In genomic region chr3:79039666-79040450, GRCm38 (mm10) we compare ENCODE assay signal across 11 mouse cellular contexts.
DNase-seq lines count a peak whose midpoint lies in the region; ATAC-seq and TF ChIP-seq lines count a peak whose summit lies in the region.
"Had no signal": no experiment of that assay in that cellular context is flagged by ENCODE, and none has a peak within 500 bp of the region (broad histone marks: within the 10 kb centered on the region; RNA-seq: fewer than 3 reads in every experiment).

No protein-coding gene starts in this region.

- WGBS in heart, embryonic 12.5 days: 60% methylated on average over 2 of the region's 2 CpGs
- 28% methylated on average over 2 of the region's 2 CpGs for WGBS in lung, postnatal 0 days

- H3K9me3 ChIP-seq in heart, embryonic 12.5 days (replicated peaks): peaks cover 5% of the 10 kb centered on the region; the same call in 1 of the 2 replicates
- peaks cover 21% of the 10 kb centered on the region for H3K9me3 ChIP-seq in ES-Bruce4 (replicated peaks; ENCODE audit: control insufficient read depth, insufficient read depth, low read length, poor library complexity, severe bottlenecking)
- no peaks in the 10 kb centered on the region for H3K9me3 ChIP-seq in lung, postnatal 0 days (ENCODE audit: low read length)
- H3K9me3 ChIP-seq: embryonic facial prominence, embryonic 13.5 days had no signal

- no peak overlapping the region for H3K9ac ChIP-seq in heart, embryonic 12.5 days
- no peak overlapping the region for H3K9ac ChIP-seq in ES-Bruce4 (ENCODE audit: low read depth, poor library complexity, severe bottlenecking)
- H3K9ac ChIP-seq in lung, postnatal 0 days (replicated peaks; ENCODE audit: low read depth): no peak overlapping the region
- H3K9ac ChIP-seq: embryonic facial prominence, embryonic 13.5 days had no signal

- no peak overlapping the region for H3K27ac ChIP-seq in heart, embryonic 12.5 days (ENCODE audit: poor library complexity, severe bottlenecking)
- no peak overlapping the region for H3K27ac ChIP-seq in ES-Bruce4 (ENCODE audit: insufficient read depth, low read length)
- no peak overlapping the region for H3K27ac ChIP-seq in lung, postnatal 0 days (ENCODE audit: low read length)
- H3K27ac ChIP-seq: embryonic facial prominence, embryonic 13.5 days had no signal

- H3K36me3 ChIP-seq in heart, embryonic 12.5 days: no peaks in the 10 kb centered on the region
- no peaks in the 10 kb centered on the region; the same call in 1 of the 2 replicates for H3K36me3 ChIP-seq in ES-Bruce4 (ENCODE audit: control insufficient read depth, insufficient read depth, low read length, poor library complexity, severe bottlenecking)
- H3K36me3 ChIP-seq in lung, postnatal 0 days (ENCODE audit: insufficient read depth, low read length): no peaks in the 10 kb centered on the region
- H3K36me3 ChIP-seq: embryonic facial prominence, embryonic 13.5 days had no signal

- no peaks in the 10 kb centered on the region for H3K4me1 ChIP-seq in heart, embryonic 12.5 days (replicated peaks)
- H3K4me1 ChIP-seq in ES-Bruce4 (ENCODE audit: control insufficient read depth, insufficient read depth, low read length): peaks cover 2% of the 10 kb centered on the region
- H3K4me1 ChIP-seq in lung, postnatal 0 days (ENCODE audit: insufficient read depth, low read depth, low read length): no peaks in the 10 kb centered on the region

- no peaks in the 10 kb centered on the region for H3K27me3 ChIP-seq in heart, embryonic 12.5 days (replicated peaks)
- no peaks in the 10 kb centered on the region for H3K27me3 ChIP-seq in ES-Bruce4 (ENCODE audit: control insufficient read depth, insufficient read depth, low read length, poor library complexity, severe bottlenecking)
- no peaks in the 10 kb centered on the region for H3K27me3 ChIP-seq in lung, postnatal 0 days (replicated peaks; ENCODE audit: insufficient read depth, low read length)
- H3K27me3 ChIP-seq: embryonic facial prominence, embryonic 13.5 days had no signal

- no peak for ATAC-seq in heart, embryonic 12.5 days (ENCODE audit: insufficient number of reproducible peaks, low FRiP score)
- peak; percentile 43 for ATAC-seq in activated CD4-positive, CD25-positive, alpha-beta regulatory T cell, adult 4 months
- peak; percentile 75 for ATAC-seq in lung, postnatal 0 days

- H3K4me2 ChIP-seq in heart, embryonic 12.5 days: no peak overlapping the region
- H3K4me2 ChIP-seq in lung, postnatal 0 days (replicated peaks; ENCODE audit: low read depth, low read length): no peak overlapping the region
- H3K4me2 ChIP-seq: embryonic facial prominence, embryonic 13.5 days had no signal

- no peak for TF ChIP-seq CTCF in ES-Bruce4 (IDR thresholded peaks at IDR 0.05; ENCODE audit: low read depth, low read length)
- TF ChIP-seq CTCF in lung, postnatal 0 days (IDR thresholded peaks at IDR 0.05): no peak

- H3K4me3 ChIP-seq in heart, embryonic 12.5 days: no peak overlapping the region
- no peak overlapping the region for H3K4me3 ChIP-seq in ES-Bruce4 (ENCODE audit: low read depth, low read length)
- H3K4me3 ChIP-seq in lung, postnatal 0 days (ENCODE audit: low read depth, low read length): no peak overlapping the region
- H3K4me3 ChIP-seq: embryonic facial prominence, embryonic 13.5 days had no signal

- no peak for TF ChIP-seq POLR2A in ES-Bruce4 (IDR thresholded peaks at IDR 0.05; ENCODE audit: insufficient read depth, low read length)

- TF ChIP-seq EP300 in ES-Bruce4 (IDR thresholded peaks at IDR 0.05; ENCODE audit: insufficient read depth, low read depth, low read length): peak; percentile 96
- TF ChIP-seq EP300 in lung, postnatal 0 days (IDR thresholded peaks at IDR 0.05): peak; percentile 88

- DNase-seq in heart, adult 8-10 months (ENCODE audit: low spot score): peak; percentile 62
- peak; percentile 57 for DNase-seq in lung, postnatal 0 days (ENCODE audit: low spot score)
- no peak for DNase-seq in adrenal gland, postnatal 14 days
- no peak for DNase-seq in c-Kit-positive CD71-positive TER-119-positive erythroid progenitor cells, embryonic 14.5 days (ENCODE audit: low spot score)
- DNase-seq in ovary, postnatal 36 days (ENCODE audit: low spot score): no peak
- DNase-seq: adrenal gland, postnatal 25 days; cerebellum, adult 18-20 months had no signal

Comparison
In these comparisons a context has a peak if more than half of its experiments do, and no peak if none do; other contexts are left out.
1. DNase-seq: peak in heart, adult 8-10 months (single experiment) and lung, postnatal 0 days (single experiment); none in adrenal gland, postnatal 14 days (single experiment), c-Kit-positive CD71-positive TER-119-positive erythroid progenitor cells, embryonic 14.5 days (single experiment) and ovary, postnatal 36 days (single experiment).